ENCODE assay signal across 8 mouse cellular contexts in genomic region chr4:148160436-148161390, GRCm38 (mm10). TPM values are rescaled to one million over a fixed set of nuclear protein-coding genes. Genes with fewer than 3 reads are reported as not detected.
A peak's percentile ranks its signal among the peaks of the same experiment; 100 is the strongest.
DNase-seq lines count a peak whose midpoint lies in the region; ATAC-seq and TF ChIP-seq lines count a peak whose summit lies in the region.

Fbxo44 (minus strand) TSS chr4:148160482.
Fbxo2 (plus strand) TSS chr4:148160621.

- peaks cover 13% of the 10 kb centered on the region; the same call in 1 of the 2 replicates for H3K36me3 ChIP-seq in heart, embryonic 15.5 days
- peaks cover 2% of the 10 kb centered on the region; the same call in 1 of the 2 replicates for H3K36me3 ChIP-seq in ES-Bruce4 (ENCODE audit: control insufficient read depth, insufficient read depth, low read length, poor library complexity, severe bottlenecking)
- peaks cover 15% of the 10 kb centered on the region for H3K36me3 ChIP-seq in hindbrain, postnatal 0 days (ENCODE audit: insufficient read depth, low read length)
- H3K36me3 ChIP-seq in limb, embryonic 12.5 days: peaks cover 27% of the 10 kb centered on the region
- peaks cover 16% of the 10 kb centered on the region for H3K36me3 ChIP-seq in neural tube, embryonic 15.5 days

- WGBS in heart, embryonic 15.5 days: 1% methylated on average over 31 of the region's 43 CpGs
- under 1% methylated on average over 43 of the region's 43 CpGs for WGBS in hindbrain, postnatal 0 days
- under 1% methylated on average over 43 of the region's 43 CpGs for WGBS in limb, embryonic 12.5 days
- WGBS in neural tube, embryonic 15.5 days: 1% methylated on average over 43 of the region's 43 CpGs

- no peak for TF ChIP-seq CTCF in ES-Bruce4 (IDR thresholded peaks at IDR 0.05; ENCODE audit: low read depth, low read length)
- TF ChIP-seq CTCF in hindbrain, postnatal 0 days (IDR thresholded peaks at IDR 0.05; ENCODE audit: low read depth): no peak

- ATAC-seq in heart, embryonic 15.5 days (replicated peaks; ENCODE audit: insufficient number of reproducible peaks, insufficient read depth, low FRiP score, low read depth): peak; percentile 23
- peak; percentile 62; the same call in 1 of the 2 replicates for ATAC-seq in hindbrain, postnatal 0 days
- ATAC-seq in limb, embryonic 12.5 days (ENCODE audit: insufficient number of reproducible peaks, insufficient read depth, low FRiP score, low TSS enrichment, low read depth): peak; percentile 70; the same call in 1 of the 2 replicates
- peak; percentile 75 for ATAC-seq in neural tube, embryonic 15.5 days (ENCODE audit: low FRiP score)

- H3K27ac ChIP-seq in heart, embryonic 15.5 days: peak within 1 kb of the TSS; percentile 81
- no peak within 1 kb of the TSS for H3K27ac ChIP-seq in ES-Bruce4 (ENCODE audit: insufficient read depth, low read length)
- peak within 1 kb of the TSS; percentile 90 for H3K27ac ChIP-seq in hindbrain, postnatal 0 days
- peak within 1 kb of the TSS; percentile 56; the same call in 1 of the 2 replicates for H3K27ac ChIP-seq in limb, embryonic 12.5 days
- H3K27ac ChIP-seq in neural tube, embryonic 15.5 days (replicated peaks): peak within 1 kb of the TSS; percentile 91

- DNase-seq in heart, postnatal 25 days (ENCODE audit: low spot score): no peak
- peak; percentile 76 for DNase-seq in cerebellum, adult 9-10 months
- DNase-seq in hindbrain, postnatal 0 days (ENCODE audit: low spot score): peak; percentile 77
- DNase-seq in urinary bladder, postnatal 36 days (ENCODE audit: low spot score in 2 of 2): no peak

- intact Hi-C loops in heart, postnatal 25 days (cut with DNase I): no loop called here

- no peaks in the 10 kb centered on the region for H3K9me3 ChIP-seq in heart, embryonic 15.5 days (replicated peaks)
- H3K9me3 ChIP-seq in ES-Bruce4 (replicated peaks; ENCODE audit: control insufficient read depth, insufficient read depth, low read length, poor library complexity, severe bottlenecking): no peaks in the 10 kb centered on the region
- H3K9me3 ChIP-seq in hindbrain, postnatal 0 days (ENCODE audit: low read length): no peaks in the 10 kb centered on the region
- no peaks in the 10 kb centered on the region for H3K9me3 ChIP-seq in limb, embryonic 12.5 days
- H3K9me3 ChIP-seq in neural tube, embryonic 15.5 days (replicated peaks): no peaks in the 10 kb centered on the region

- no peak for TF ChIP-seq POLR2A in ES-Bruce4 (IDR thresholded peaks at IDR 0.05; ENCODE audit: insufficient read depth, low read length)

- H3K4me1 ChIP-seq in heart, embryonic 15.5 days (replicated peaks): peaks cover 40% of the 10 kb centered on the region
- peaks cover 5% of the 10 kb centered on the region for H3K4me1 ChIP-seq in ES-Bruce4 (ENCODE audit: control insufficient read depth, insufficient read depth, low read length)
- peaks cover 5% of the 10 kb centered on the region; the same call in 1 of the 2 replicates for H3K4me1 ChIP-seq in hindbrain, postnatal 0 days (ENCODE audit: insufficient read depth, low read length)
- peaks cover 41% of the 10 kb centered on the region for H3K4me1 ChIP-seq in limb, embryonic 12.5 days (replicated peaks)
- H3K4me1 ChIP-seq in neural tube, embryonic 15.5 days: peaks cover 61% of the 10 kb centered on the region

- H3K4me2 ChIP-seq in heart, embryonic 15.5 days: peak within 1 kb of the TSS; percentile 98
- H3K4me2 ChIP-seq in hindbrain, postnatal 0 days (ENCODE audit: low read depth, low read length): peak within 1 kb of the TSS; percentile 95
- peak within 1 kb of the TSS; percentile 98 for H3K4me2 ChIP-seq in limb, embryonic 12.5 days
- peak within 1 kb of the TSS; percentile 94 for H3K4me2 ChIP-seq in neural tube, embryonic 15.5 days

- H3K9ac ChIP-seq in heart, embryonic 15.5 days: peak within 1 kb of the TSS; percentile 82
- H3K9ac ChIP-seq in ES-Bruce4 (ENCODE audit: low read depth, poor library complexity, severe bottlenecking): peak within 1 kb of the TSS; percentile 75
- H3K9ac ChIP-seq in hindbrain, postnatal 0 days (replicated peaks; ENCODE audit: low read length): peak within 1 kb of the TSS; percentile 89
- peak within 1 kb of the TSS; percentile 65 for H3K9ac ChIP-seq in limb, embryonic 12.5 days (replicated peaks)
- peak within 1 kb of the TSS; percentile 83 for H3K9ac ChIP-seq in neural tube, embryonic 15.5 days (replicated peaks)

- TF ChIP-seq EP300 in ES-Bruce4 (IDR thresholded peaks at IDR 0.05; ENCODE audit: insufficient read depth, low read depth, low read length): 0 out of 2 replicates have a peak, but pooled peaks have one; percentile 7

- H3K4me3 ChIP-seq in heart, embryonic 15.5 days: peak within 1 kb of the TSS; percentile 77
- H3K4me3 ChIP-seq in ES-Bruce4 (ENCODE audit: low read depth, low read length): peak within 1 kb of the TSS; percentile 90
- peak within 1 kb of the TSS; percentile 71 for H3K4me3 ChIP-seq in hindbrain, postnatal 0 days (ENCODE audit: low read length)
- H3K4me3 ChIP-seq in limb, embryonic 12.5 days (replicated peaks): peak within 1 kb of the TSS; percentile 64
- H3K4me3 ChIP-seq in neural tube, embryonic 15.5 days (replicated peaks): peak within 1 kb of the TSS; percentile 73

- peaks cover 65% of the 10 kb centered on the region for H3K27me3 ChIP-seq in heart, embryonic 15.5 days
- H3K27me3 ChIP-seq in ES-Bruce4 (ENCODE audit: control insufficient read depth, insufficient read depth, low read length, poor library complexity, severe bottlenecking): no peaks in the 10 kb centered on the region
- H3K27me3 ChIP-seq in hindbrain, postnatal 0 days (ENCODE audit: insufficient read depth, low read length): peaks cover 8% of the 10 kb centered on the region; the same call in 1 of the 2 replicates
- H3K27me3 ChIP-seq in limb, embryonic 12.5 days: peaks cover 77% of the 10 kb centered on the region
- peaks cover 45% of the 10 kb centered on the region for H3K27me3 ChIP-seq in neural tube, embryonic 15.5 days (replicated peaks)

RNA-seq across cellular contexts. Expression of gene Fbxo44, which starts in this region (rescaled TPM):
- polyA plus RNA-seq in heart, embryonic 15.5 days (2015; fragmentation: Nextera tagmentation; extraction: Ambion mirVana): 26.5 and 27.0 TPM in 2 replicates
- 10 to 100 TPM; 16.0 to 16.9 TPM for total RNA-seq in heart, postnatal 25 days (2021)
- polyA plus RNA-seq in ES-Bruce4 (2011; ENCODE audit: insufficient read depth, insufficient read length, low read depth, missing spikeins): 12.5 and 13.3 TPM in 2 replicates
- 199 and 200 TPM in 2 replicates for total RNA-seq in hindbrain, postnatal 0 days (2014; rRNA removed)
- polyA plus RNA-seq in hindbrain, postnatal 0 days (2015; fragmentation: Nextera tagmentation; extraction: Ambion mirVana): 118 and 122 TPM in 2 replicates
- 17.5 and 18.7 TPM in 2 replicates for polyA plus RNA-seq in limb, embryonic 12.5 days (2016; fragmentation: Nextera tagmentation; extraction: Ambion mirVana)
- 89.4 and 104 TPM in 2 replicates for polyA plus RNA-seq in neural tube, embryonic 15.5 days (2015; fragmentation: Nextera tagmentation; extraction: Ambion mirVana)

RNA-seq across cellular contexts. Expression of gene Fbxo2, which starts in this region (rescaled TPM):
- polyA plus RNA-seq in heart, embryonic 15.5 days (2015; fragmentation: Nextera tagmentation; extraction: Ambion mirVana): 0.59 and 1.5 TPM in 2 replicates
- total RNA-seq in heart, postnatal 25 days (2021): under 1 TPM in 1 of 2 experiments, not detected in 1; 0.20 TPM
- 6.0 and 6.9 TPM in 2 replicates for polyA plus RNA-seq in ES-Bruce4 (2011; ENCODE audit: insufficient read depth, insufficient read length, low read depth, missing spikeins)
- 25.5 and 39.8 TPM in 2 replicates for total RNA-seq in hindbrain, postnatal 0 days (2014; rRNA removed)
- polyA plus RNA-seq in hindbrain, postnatal 0 days (2015; fragmentation: Nextera tagmentation; extraction: Ambion mirVana): 45.6 and 49.9 TPM in 2 replicates
- 2.5 and 3.3 TPM in 2 replicates for polyA plus RNA-seq in limb, embryonic 12.5 days (2016; fragmentation: Nextera tagmentation; extraction: Ambion mirVana)
- 17.2 and 19.0 TPM in 2 replicates for polyA plus RNA-seq in neural tube, embryonic 15.5 days (2015; fragmentation: Nextera tagmentation; extraction: Ambion mirVana)

Comparison
In these comparisons a context has a peak if more than half of its experiments do, and no peak if none do; other contexts are left out.
1. RNA of gene Fbxo44 (total RNA-seq): 199 to 200 TPM in hindbrain, postnatal 0 days; 16.0 to 16.9 TPM in heart, postnatal 25 days; every median in the first group is over 10 times any median in the second.
2. RNA of gene Fbxo2 (total RNA-seq): 25.5 to 39.8 TPM in hindbrain, postnatal 0 days; 0.20 TPM in heart, postnatal 25 days; every median in the first group is over 10 times any median in the second.
3. ATAC-seq: peak in every context shown above with its lines; median percentile 75 in neural tube, embryonic 15.5 days; 70 in limb, embryonic 12.5 days; 62 in hindbrain, postnatal 0 days; 23 in heart, embryonic 15.5 days.
4. DNase-seq: peak in cerebellum, adult 9-10 months (single experiment) and hindbrain, postnatal 0 days (single experiment); none in heart, postnatal 25 days (single experiment) and urinary bladder, postnatal 36 days (0 of 2).
5. Peak in every context shown above with its lines, with median percentiles within 50 percentile points of each other: H3K4me2 ChIP-seq, H3K4me3 ChIP-seq and H3K9ac ChIP-seq.